Mouse (Mus musculus) forebrain, embryonic 10.5 days (tissue): ENCODE results near the gene Brd4. TPM values are rescaled to one million over a fixed set of nuclear protein-coding genes. Genes with fewer than 3 reads are reported as not detected.

Source experiments
- DNase-seq: peaks from one replicate; pipeline ENCODE4 v3.0.0-alpha.2; 2017; ENCODE audit warnings: low spot score; ENCODE audit errors: extremely low spot score
- H3K27ac ChIP-seq: fragments of 300-500 bp; sonication (generic); 2 replicates; pipeline ENCODE4 v1.5.1; 2016; ENCODE audit warnings: mild to moderate bottlenecking
- H3K27me3 ChIP-seq: fragments of 300-500 bp; sonication (generic); 2 replicates; pipeline ENCODE4 v1.6.1; 2016; ENCODE audit warnings: mild to moderate bottlenecking; ENCODE audit not compliant: poor library complexity, severe bottlenecking
- H3K36me3 ChIP-seq: fragments of 300-500 bp; sonication (generic); replicated peaks from 2 replicates; pipeline ENCODE4 v1.6.1; 2016; ENCODE audit warnings: mild to moderate bottlenecking, moderate library complexity
- H3K4me1 ChIP-seq: fragments of 300-500 bp; sonication (generic); 2 replicates; pipeline ENCODE4 v1.6.1; 2016
- H3K4me3 ChIP-seq: fragments of 300-500 bp; sonication (generic); 2 replicates; pipeline ENCODE4 v1.5.1; 2016; ENCODE audit warnings: mild to moderate bottlenecking, moderate library complexity
- H3K9me3 ChIP-seq: fragments of 300-500 bp; sonication (generic); 2 replicates; pipeline ENCODE4 v1.6.1; 2016; ENCODE audit warnings: mild to moderate bottlenecking, moderate library complexity
- WGBS: fragments of 180-500 bp; shearing (Covaris S2); methylation state at CpG from one replicate; pipeline ENCODE4 v1.1.7; 2016; 5-methylcytosine and 5-hydroxymethylcytosine counted together
- polyA plus RNA-seq: library from polyadenylated mRNA; unstranded; fragments of >200 nt; fragmentation: Nextera tagmentation; extraction: Ambion mirVana; gene quantifications from 2 replicates; pipeline ENCODE4 v1.2.1, GENCODE M21; 2016

Brd4 gene
- polyA plus RNA-seq, 1 experiment from 2014 or later: 113 TPM

- no peak overlapping the region for H3K27ac ChIP-seq
- peaks cover 23% of the 10 kb centered on the region for H3K4me1 ChIP-seq
- H3K9me3 ChIP-seq: no peaks in the 10 kb centered on the region
- DNase-seq: no peak
- no peaks in the 10 kb centered on the region for H3K36me3 ChIP-seq
- H3K4me3 ChIP-seq: no peak overlapping the region
- no peaks in the 10 kb centered on the region for H3K27me3 ChIP-seq
- 90% methylated on average over 4 of the region's 4 CpGs for WGBS
These were observed 107.6 kb downstream of the Brd4 start for GRCm38 (mm10) chr17:32176919-32177318.

DNA sequence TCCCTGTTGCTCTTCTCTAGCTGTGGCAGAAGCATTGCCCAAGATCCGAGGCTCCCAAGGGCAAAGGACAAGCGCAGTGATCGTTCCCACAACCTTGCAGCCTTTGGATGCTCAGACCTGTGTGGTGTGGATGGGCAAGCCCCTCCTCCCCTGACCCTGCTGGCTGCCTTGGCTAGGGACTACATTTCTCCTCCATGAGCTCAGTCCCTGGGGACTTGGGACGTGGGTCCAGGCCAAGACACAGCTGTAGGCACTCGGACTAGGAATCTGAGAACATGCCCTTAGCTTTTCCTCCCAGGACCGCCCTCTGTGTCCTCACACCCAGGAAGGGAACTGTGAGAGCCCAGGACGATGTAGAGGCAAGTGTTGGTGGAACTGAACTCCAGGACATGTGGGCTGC, 111.4 kb downstream of the Brd4 start:
- H3K4me1 ChIP-seq: peaks cover 11% of the 10 kb centered on the region
- peak overlapping the region; percentile 70 for H3K27ac ChIP-seq

DNA sequence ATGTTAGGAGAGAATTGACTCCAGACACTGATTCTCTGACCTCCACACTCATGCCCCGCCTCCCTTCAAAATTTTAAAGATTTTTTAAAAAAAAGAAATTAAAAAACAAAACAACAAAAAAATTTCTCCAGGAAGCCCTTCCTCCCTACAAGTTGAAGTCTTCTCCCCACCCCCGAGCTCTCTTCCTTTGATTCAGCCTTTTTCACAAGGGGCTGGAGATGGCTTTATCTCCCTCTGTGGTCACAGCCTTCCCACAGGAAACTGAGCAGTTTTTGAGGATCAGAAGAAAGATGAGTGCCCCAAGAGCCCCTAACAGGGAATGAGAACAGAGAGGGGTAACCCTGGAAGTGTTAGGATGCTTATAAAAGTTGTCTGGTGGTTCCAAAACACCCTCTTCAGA, 112.0 kb downstream of the Brd4 start:
- Histone ChIP-seq H3K9me3 (no peaks in the 10 kb centered on the region), H3K36me3 (no peaks in the 10 kb centered on the region), H3K27me3 (peaks cover 6% of the 10 kb centered on the region), H3K4me1 (peaks cover 15% of the 10 kb centered on the region), H3K4me3 (no peak overlapping the region), H3K27ac (peak overlapping the region; percentile 46; the same call in 1 of the 2 replicates)
- no peak for DNase-seq
- WGBS: 78% methylated on average over 2 of the region's 2 CpGs

More for the DNA sequence above, 111.4 kb downstream of the Brd4 start:
- no peaks in the 10 kb centered on the region for H3K27me3 ChIP-seq
- no peaks in the 10 kb centered on the region for H3K36me3 ChIP-seq
- H3K4me3 ChIP-seq: no peak overlapping the region
- H3K9me3 ChIP-seq: no peaks in the 10 kb centered on the region
- WGBS: 71% methylated on average over 7 of the region's 7 CpGs
- DNase-seq: no peak

- no peak for DNase-seq
- Histone ChIP-seq H3K36me3 (no peaks in the 10 kb centered on the region), H3K9me3 (no peaks in the 10 kb centered on the region), H3K27me3 (peaks cover 10% of the 10 kb centered on the region), H3K4me1 (peaks cover 37% of the 10 kb centered on the region), H3K27ac (no peak overlapping the region), H3K4me3 (no peak overlapping the region)
- 86% methylated on average over 4 of the region's 4 CpGs for WGBS
These were observed 114.8 kb downstream of the Brd4 start for GRCm38 (mm10) chr17:32169518-32170225.

- peak; percentile 82 for DNase-seq
- peaks cover 56% of the 10 kb centered on the region for H3K4me1 ChIP-seq
- H3K9me3 ChIP-seq: no peaks in the 10 kb centered on the region
- H3K4me3 ChIP-seq: peak within 1 kb of the TSS; percentile 81
- peaks cover 35% of the 10 kb centered on the region for H3K27me3 ChIP-seq
- H3K36me3 ChIP-seq: peaks cover 13% of the 10 kb centered on the region
- under 1% methylated on average over 37 of the region's 39 CpGs for WGBS
- peak within 1 kb of the TSS; percentile 98 for H3K27ac ChIP-seq
These were observed 117.8 kb downstream of the Brd4 start, which contains the start of gene Notch3 for GRCm38 (mm10) chr17:32166687-32167086. Notch3 (minus strand) TSS chr17:32166852.

DNA sequence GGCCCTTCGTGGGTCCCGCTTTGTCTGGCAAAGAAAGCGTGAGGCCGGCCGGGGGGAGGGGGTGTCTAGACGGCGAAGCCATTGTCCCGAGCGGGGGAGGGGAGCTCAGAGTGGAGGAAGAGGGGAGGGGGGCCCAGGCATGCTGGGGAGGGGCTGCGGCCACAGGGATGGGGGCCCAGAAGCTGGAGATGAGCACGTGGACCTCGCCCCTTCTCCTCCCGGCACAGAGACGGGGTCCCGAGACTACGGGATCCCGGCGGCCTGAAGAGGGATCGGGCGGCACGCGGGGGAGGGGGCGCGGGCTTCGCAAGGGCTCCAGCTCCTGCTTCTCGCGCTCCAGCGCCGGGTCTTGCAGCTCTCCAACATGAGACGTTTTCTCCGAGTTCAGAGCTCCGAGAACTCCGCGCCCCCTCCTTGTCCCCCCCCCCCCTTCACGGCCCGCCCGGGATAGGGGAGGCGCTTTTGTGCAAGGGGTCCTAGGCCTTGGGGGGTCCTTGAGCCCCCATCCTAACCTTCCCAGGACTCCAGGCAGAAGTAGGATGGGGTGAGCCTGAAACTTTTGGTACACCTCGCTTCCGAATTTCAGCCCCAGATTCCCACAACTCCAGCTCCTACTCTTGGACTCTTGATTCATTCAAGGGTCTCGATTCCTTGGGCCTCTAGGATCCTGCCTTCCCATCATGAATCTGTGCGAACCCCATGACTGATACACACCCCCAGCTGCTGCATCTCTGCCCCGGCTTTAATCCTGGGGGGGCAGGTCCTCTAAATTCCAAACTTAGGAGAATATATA, 118.5 kb downstream of the Brd4 start:
- under 1% methylated on average over 40 of the region's 43 CpGs for WGBS
- Histone ChIP-seq H3K27me3 (peaks cover 35% of the 10 kb centered on the region), H3K36me3 (peaks cover 18% of the 10 kb centered on the region), H3K9me3 (no peaks in the 10 kb centered on the region), H3K4me1 (peaks cover 63% of the 10 kb centered on the region), H3K4me3 (peak overlapping the region; percentile 81), H3K27ac (peak overlapping the region; percentile 98)
- DNase-seq: peak; percentile 93

DNA sequence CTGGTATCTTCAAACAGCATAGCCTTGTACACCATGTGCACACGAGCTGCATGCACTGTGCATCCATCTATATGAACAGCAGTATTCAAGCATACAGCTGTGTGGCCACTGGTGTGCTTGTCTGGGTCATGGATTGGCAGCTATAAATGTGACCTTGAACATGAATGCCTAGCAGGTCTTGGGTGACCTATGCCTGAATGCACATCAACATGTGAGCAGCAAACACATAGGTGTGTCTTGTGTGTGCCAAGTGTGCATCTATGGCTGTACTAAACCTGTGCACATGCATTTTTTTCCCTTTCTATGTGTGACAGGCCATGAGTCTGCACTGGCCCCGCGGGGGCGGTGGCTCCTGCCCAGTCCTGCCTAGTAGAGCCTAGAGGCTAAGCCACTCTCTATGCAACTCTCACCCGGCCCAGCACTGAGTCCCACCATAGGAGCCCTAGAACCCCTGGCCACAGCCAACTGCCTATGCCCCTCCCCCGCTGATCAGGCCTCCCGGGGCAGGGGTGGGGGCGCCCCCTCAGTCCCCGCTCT, 119.2 kb downstream of the Brd4 start:
- Histone ChIP-seq H3K4me1 (peaks cover 66% of the 10 kb centered on the region), H3K4me3 (peak overlapping the region; percentile 81), H3K27me3 (peaks cover 35% of the 10 kb centered on the region), H3K9me3 (no peaks in the 10 kb centered on the region), H3K36me3 (peaks cover 24% of the 10 kb centered on the region), H3K27ac (peak overlapping the region; percentile 98)
- 4% methylated on average over 9 of the region's 9 CpGs for WGBS
- no peak for DNase-seq

GRCm38 (mm10) chr17:32164780-32165179, 119.7 kb downstream of the Brd4 start:
- Histone ChIP-seq H3K4me1 (peaks cover 66% of the 10 kb centered on the region), H3K9me3 (no peaks in the 10 kb centered on the region), H3K27me3 (peaks cover 35% of the 10 kb centered on the region), H3K27ac (peak overlapping the region; percentile 98), H3K36me3 (peaks cover 30% of the 10 kb centered on the region), H3K4me3 (peak overlapping the region; percentile 81)
- DNase-seq: no peak

- Histone ChIP-seq H3K9me3 (no peaks in the 10 kb centered on the region), H3K4me3 (peak overlapping the region; percentile 63; the same call in 1 of the 2 replicates), H3K36me3 (peaks cover 37% of the 10 kb centered on the region), H3K27ac (peak overlapping the region; percentile 51; the same call in 1 of the 2 replicates), H3K4me1 (peaks cover 66% of the 10 kb centered on the region), H3K27me3 (peaks cover 35% of the 10 kb centered on the region)
- no peak for DNase-seq
- WGBS: 72% methylated on average over 6 of the region's 6 CpGs
These were observed 120.4 kb downstream of the Brd4 start for GRCm38 (mm10) chr17:32163910-32164650.

GRCm38 (mm10) chr17:32162112-32162850, 122.2 kb downstream of the Brd4 start:
- peaks cover 60% of the 10 kb centered on the region for H3K4me1 ChIP-seq

GRCm38 (mm10) chr17:32160882-32161281, 123.6 kb downstream of the Brd4 start:
- no peak overlapping the region for H3K27ac ChIP-seq
- H3K36me3 ChIP-seq: peaks cover 67% of the 10 kb centered on the region
- 82% methylated on average over 4 of the region's 4 CpGs for WGBS
- peaks cover 25% of the 10 kb centered on the region; the same call in 1 of the 2 replicates for H3K27me3 ChIP-seq
- peaks cover 52% of the 10 kb centered on the region for H3K4me1 ChIP-seq
- no peaks in the 10 kb centered on the region for H3K9me3 ChIP-seq
- no peak overlapping the region for H3K4me3 ChIP-seq
- no peak for DNase-seq

More at GRCm38 (mm10) chr17:32162112-32162850, 122.2 kb downstream of the Brd4 start:
- Histone ChIP-seq H3K9me3 (no peaks in the 10 kb centered on the region), H3K4me3 (peak overlapping the region; percentile 63), H3K27ac (peak overlapping the region; percentile 74), H3K27me3 (peaks cover 27% of the 10 kb centered on the region; the same call in 1 of the 2 replicates), H3K36me3 (peaks cover 55% of the 10 kb centered on the region)
- WGBS: 2% methylated on average over 58 of the region's 58 CpGs
- DNase-seq: peak; percentile 71

- Histone ChIP-seq H3K27ac (no peak overlapping the region), H3K36me3 (peaks cover 82% of the 10 kb centered on the region), H3K4me3 (no peak overlapping the region), H3K27me3 (peaks cover 20% of the 10 kb centered on the region; the same call in 1 of the 2 replicates), H3K9me3 (no peaks in the 10 kb centered on the region), H3K4me1 (peaks cover 32% of the 10 kb centered on the region)
- WGBS: 95% methylated on average over 13 of the region's 13 CpGs
- no peak for DNase-seq
These were observed 125.7 kb downstream of the Brd4 start for GRCm38 (mm10) chr17:32158841-32159240.
